In genomic region chr13:35773763-35774162, GRCm38 (mm10) we compare ENCODE assay signal across 8 mouse cellular contexts.
DNase-seq lines count a peak whose midpoint lies in the region; ATAC-seq and TF ChIP-seq lines count a peak whose summit lies in the region.
"Had no signal": no experiment of that assay in that cellular context is flagged by ENCODE, and none has a peak within 500 bp of the region (broad histone marks: within the 10 kb centered on the region; RNA-seq: fewer than 3 reads in every experiment).

No protein-coding gene starts in this region.

- 66% methylated on average over 7 of the region's 7 CpGs for WGBS in intestine, embryonic 16.5 days
- 61% methylated on average over 7 of the region's 7 CpGs for WGBS in embryonic facial prominence, embryonic 10.5 days

- 0 out of 2 replicates have a peak, but pooled peaks have one; percentile 9 for TF ChIP-seq CTCF in E14TG2a.4 (conservative IDR thresholded peaks at IDR 0.05; ENCODE audit: low read length)

- H3K4me1 ChIP-seq in E14TG2a.4 (replicated peaks; ENCODE audit: low read depth, low read length): peaks cover 96% of the 10 kb centered on the region
- peaks cover 4% of the 10 kb centered on the region for H3K4me1 ChIP-seq in intestine, embryonic 16.5 days (ENCODE audit: control insufficient read depth, insufficient read depth, low read length)
- H3K4me1 ChIP-seq in embryonic facial prominence, embryonic 10.5 days: peaks cover 10% of the 10 kb centered on the region; the same call in 1 of the 2 replicates

- H3K9me3 ChIP-seq in E14TG2a.4 (ENCODE audit: low read length): no peaks in the 10 kb centered on the region
- H3K9me3 ChIP-seq in intestine, embryonic 16.5 days (ENCODE audit: control insufficient read depth, low read length): no peaks in the 10 kb centered on the region
- H3K9me3 ChIP-seq in embryonic facial prominence, embryonic 10.5 days: no peaks in the 10 kb centered on the region
- H3K9me3 ChIP-seq: limb, embryonic 13.5 days had no signal

- H3K9ac ChIP-seq in intestine, embryonic 16.5 days (ENCODE audit: low read depth, low read length): no peak overlapping the region
- H3K9ac ChIP-seq: limb, embryonic 13.5 days had no signal

- no peaks in the 10 kb centered on the region for H3K27me3 ChIP-seq in E14TG2a.4 (ENCODE audit: insufficient read depth, low read length)
- H3K27me3 ChIP-seq in intestine, embryonic 16.5 days (replicated peaks; ENCODE audit: control insufficient read depth, insufficient read depth, low read length): no peaks in the 10 kb centered on the region
- no peaks in the 10 kb centered on the region for H3K27me3 ChIP-seq in embryonic facial prominence, embryonic 10.5 days (replicated peaks; ENCODE audit: low read depth, poor library complexity, severe bottlenecking)
- H3K27me3 ChIP-seq: limb, embryonic 13.5 days had no signal

- H3K4me3 ChIP-seq in E14TG2a.4 (replicated peaks; ENCODE audit: low read length): no peak overlapping the region
- H3K4me3 ChIP-seq in intestine, embryonic 16.5 days (ENCODE audit: low read length): no peak overlapping the region
- no peak overlapping the region for H3K4me3 ChIP-seq in embryonic facial prominence, embryonic 10.5 days
- H3K4me3 ChIP-seq: limb, embryonic 13.5 days had no signal

- H3K4me2 ChIP-seq in intestine, embryonic 16.5 days (ENCODE audit: low read depth, low read length): no peak overlapping the region
- H3K4me2 ChIP-seq: limb, embryonic 13.5 days had no signal

- peak; percentile 26 for DNase-seq in kidney, adult 18-20 months
- DNase-seq in kidney, adult 11 months: no peak
- peak; percentile 70 for DNase-seq in A20 (ENCODE audit: low read depth, low spot score)
- no peak for DNase-seq in spleen, postnatal 36 days (ENCODE audit: low spot score in 2 of 2)
- DNase-seq in embryonic facial prominence, embryonic 10.5 days (ENCODE audit: low spot score): no peak

- H3K27ac ChIP-seq in intestine, embryonic 16.5 days (ENCODE audit: low read length): no peak overlapping the region
- H3K27ac ChIP-seq in embryonic facial prominence, embryonic 10.5 days (replicated peaks): no peak overlapping the region
- H3K27ac ChIP-seq: limb, embryonic 13.5 days had no signal

- peaks cover 28% of the 10 kb centered on the region for H3K36me3 ChIP-seq in E14TG2a.4 (ENCODE audit: insufficient read depth, low read length)
- H3K36me3 ChIP-seq in intestine, embryonic 16.5 days (ENCODE audit: control insufficient read depth, insufficient read depth, low read length): no peaks in the 10 kb centered on the region
- no peaks in the 10 kb centered on the region for H3K36me3 ChIP-seq in embryonic facial prominence, embryonic 10.5 days (replicated peaks)
- H3K36me3 ChIP-seq: limb, embryonic 13.5 days had no signal

- ATAC-seq in intestine, embryonic 16.5 days: peak; percentile 27; the same call in 1 of the 2 replicates

Comparison
In these comparisons a context has a peak if more than half of its experiments do, and no peak if none do; other contexts are left out.
1. DNase-seq: peak in kidney, adult 18-20 months (single experiment) and A20 (single experiment); none in kidney, adult 11 months (single experiment), spleen, postnatal 36 days (0 of 2) and embryonic facial prominence, embryonic 10.5 days (single experiment).